ENCODE assay signal across 8 mouse cellular contexts in the genomic region with DNA sequence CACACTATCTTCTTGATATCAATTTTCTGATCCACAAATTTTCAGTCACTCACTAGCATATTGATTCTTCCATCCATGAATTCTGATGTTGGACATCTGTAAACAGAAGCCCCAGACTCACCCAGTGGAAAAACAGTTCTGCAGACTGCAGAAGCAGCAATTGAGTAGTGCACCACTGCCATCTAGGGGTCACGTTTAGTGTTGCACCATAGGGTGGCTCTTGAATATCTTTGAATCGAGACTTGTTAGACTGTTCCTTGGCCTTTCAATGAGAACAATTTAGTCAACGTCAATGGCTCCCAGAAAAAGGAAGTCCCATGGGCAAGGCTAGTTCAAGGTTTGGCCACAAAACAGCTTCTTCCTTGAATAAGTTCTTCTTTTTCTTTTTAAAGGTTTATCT.
DNase-seq lines count a peak whose midpoint lies in the region.
"Not testable (repeated sequence)": the region's sequence is repeated elsewhere in the genome, so short reads cannot be mapped to it uniquely, and the experiment has no call there.

No protein-coding gene starts in this region.

- intact Hi-C loops in left cerebral cortex, postnatal 14 days (cut with DNase I) = not testable (repeated sequence)

- peak; percentile 9 to 28 for DNase-seq in adrenal gland, adult 18-20 months (ENCODE audit: low spot score in 2 of 2)
- peak; percentile 27 to 28 for DNase-seq in cerebellum, postnatal 10 days
- peak; percentile 68 for DNase-seq in heart, adult 11 months
- DNase-seq in kidney, adult 18-20 months = peak; percentile 41
- peak; percentile 8 for DNase-seq in layer of hippocampus, adult 9-10 months (ENCODE audit: low spot score)
- DNase-seq in left cerebral cortex, postnatal 14 days (ENCODE audit: low spot score in 2 of 2) = peak; percentile 60 to 64
- DNase-seq in right cerebral cortex, adult 2 months (ENCODE audit: low spot score in 2 of 2) = peak; percentile 12 to 17
- DNase-seq in thymus, postnatal 14 days = peak; percentile 22

Comparison
In these comparisons a context has a peak if more than half of its experiments do, and no peak if none do; other contexts are left out.
1. Peak in every context shown above with its lines: DNase-seq.
2. DNase-seq: peak in every context shown above with its lines; median percentile 68 in heart, adult 11 months; 62 in left cerebral cortex, postnatal 14 days; 41 in kidney, adult 18-20 months; 28 in cerebellum, postnatal 10 days; 22 in thymus, postnatal 14 days; 18 in adrenal gland, adult 18-20 months; 14 in right cerebral cortex, adult 2 months; 8 in layer of hippocampus, adult 9-10 months.